Mouse (Mus musculus) hematopoietic stem cell, adult 5-6 weeks (primary cell): Measurements from ENCODE around the gene Strn3. TPM values are rescaled to one million over a fixed set of nuclear protein-coding genes. Genes with fewer than 3 reads are reported as not detected.

Experiments used
- ATAC-seq, 2 experiments: fragments of 125-278 bp in 1 of 2; replicated peaks in 1 of 2; 2 replicates each; pipeline ENCODE4 v1.8.0; 2016 to 2017; ENCODE audit warnings: inconsistent platforms in 2 of 2, mild to moderate bottlenecking in 2 of 2, moderate number of reproducible peaks in 2 of 2, low read depth in 1 of 2, moderate TSS enrichment in 1 of 2; ENCODE audit not compliant: low FRiP score in 2 of 2, poor library complexity in 2 of 2, severe bottlenecking in 2 of 2, insufficient read depth in 1 of 2, low TSS enrichment in 1 of 2
- total RNA-seq: library from RNA; stranded (forward); fragments of 172-1452, 232-1000 nt; gene quantifications from 2 replicates; pipeline ENCODE4 v1.2.3, GENCODE M21; 2017

Gene Strn3
- total RNA-seq = 89.7 and 89.9 TPM in 2 replicates

DNA sequence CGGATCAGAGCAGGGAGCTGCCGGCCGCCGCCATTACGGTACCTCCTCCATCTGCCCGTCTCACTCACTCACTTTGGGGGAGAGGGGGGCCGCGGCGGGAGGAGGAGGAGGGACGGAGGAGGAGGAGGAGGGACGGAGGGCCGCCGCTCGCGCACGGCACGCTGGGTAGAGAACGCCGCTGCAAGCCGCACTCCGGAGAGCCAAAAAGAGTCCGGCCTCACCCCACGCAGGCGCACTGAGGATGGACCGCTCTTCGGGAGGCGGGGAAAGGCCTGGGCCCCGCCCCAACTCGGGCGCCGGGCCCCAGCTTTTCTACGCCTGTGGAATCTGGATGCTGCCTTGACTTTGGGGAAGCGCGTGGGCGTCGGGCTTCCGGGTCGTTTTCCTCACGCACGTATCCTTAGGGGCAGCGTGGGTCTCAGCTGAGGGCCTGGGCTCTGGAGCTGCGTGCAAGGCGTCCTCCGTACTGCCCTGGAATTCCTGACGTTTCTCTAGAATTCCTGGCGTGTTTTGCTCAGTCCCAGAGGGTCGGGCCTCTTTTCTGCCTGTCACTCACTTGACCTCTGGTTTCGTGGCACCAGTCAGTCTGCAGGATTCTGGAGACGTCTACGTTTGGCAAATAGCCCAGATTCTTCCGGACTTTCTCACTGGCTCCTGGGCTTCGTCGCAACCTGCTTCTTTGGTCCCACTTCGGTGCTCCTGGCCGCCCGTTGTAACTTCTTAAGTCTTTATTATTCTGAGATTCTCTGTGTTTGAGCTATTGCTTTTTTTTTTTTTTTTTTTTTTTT, at the start of gene Strn3:
Gene Strn3 (minus strand): TSS at position 53 of the 788 bp plus-strand sequence.
- ATAC-seq = peak; percentile 89 to 91

DNA sequence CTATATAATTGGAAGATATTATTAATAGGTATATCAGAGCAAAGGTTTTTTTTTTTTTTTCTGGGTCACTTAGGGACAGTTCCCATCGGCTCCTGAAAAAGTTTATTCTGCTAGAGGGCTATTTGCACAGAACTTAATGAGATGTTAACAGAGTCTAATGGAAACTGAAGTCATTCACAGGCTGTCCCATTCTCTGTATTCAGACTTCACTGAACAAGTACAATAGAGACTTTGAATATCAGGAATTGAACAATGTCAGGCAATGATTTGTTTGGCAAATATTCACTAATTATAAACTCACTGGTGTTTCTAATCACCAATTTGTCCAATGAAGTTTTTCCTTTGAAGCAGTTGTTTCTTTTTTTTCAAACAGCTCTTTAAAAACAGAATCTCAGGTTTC, 45.1 kb upstream of the Strn3 start:
- ATAC-seq = no peak

DNA sequence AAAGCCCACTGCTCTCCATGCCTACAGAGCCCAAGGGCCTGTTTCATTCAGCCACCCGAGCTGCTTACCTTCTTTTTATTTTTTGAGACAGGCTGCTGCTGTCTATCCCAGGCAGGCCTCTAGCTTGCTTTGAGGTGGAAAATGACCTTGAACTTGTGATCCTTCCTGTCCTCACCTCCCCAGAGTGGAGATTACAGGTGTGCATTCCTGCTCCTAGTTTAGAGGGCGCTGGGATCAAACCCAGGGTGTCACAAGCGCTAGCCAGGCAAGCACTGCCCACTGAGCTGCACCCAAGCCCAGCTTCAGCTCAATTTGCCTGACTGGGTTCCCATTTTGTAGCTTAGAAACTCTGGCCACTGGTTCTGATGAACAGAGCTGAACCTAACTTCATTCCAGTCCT, 44.7 kb upstream of the Strn3 start:
- no peak for ATAC-seq

DNA sequence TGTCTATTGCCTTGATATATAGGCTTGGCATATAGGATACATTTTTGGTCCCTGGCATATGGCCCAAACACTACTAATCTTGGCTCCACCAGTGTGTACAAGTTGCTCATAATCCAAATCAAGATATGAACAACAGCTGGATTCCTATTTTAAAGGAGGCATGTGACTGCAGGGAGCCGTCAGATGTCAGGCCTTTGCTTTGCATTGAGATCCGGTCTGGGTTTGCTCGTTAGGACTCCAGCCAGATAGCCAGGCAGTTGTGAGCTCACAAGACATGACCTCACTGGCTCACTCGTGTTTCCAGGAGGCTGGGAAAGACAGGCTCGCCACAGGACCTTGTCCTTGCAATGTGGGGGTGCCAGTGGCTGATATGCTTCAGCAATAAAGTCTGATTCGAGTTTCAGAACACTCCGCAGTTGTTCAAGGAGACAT, 44.2 kb upstream of the Strn3 start:
- ATAC-seq = no peak

DNA sequence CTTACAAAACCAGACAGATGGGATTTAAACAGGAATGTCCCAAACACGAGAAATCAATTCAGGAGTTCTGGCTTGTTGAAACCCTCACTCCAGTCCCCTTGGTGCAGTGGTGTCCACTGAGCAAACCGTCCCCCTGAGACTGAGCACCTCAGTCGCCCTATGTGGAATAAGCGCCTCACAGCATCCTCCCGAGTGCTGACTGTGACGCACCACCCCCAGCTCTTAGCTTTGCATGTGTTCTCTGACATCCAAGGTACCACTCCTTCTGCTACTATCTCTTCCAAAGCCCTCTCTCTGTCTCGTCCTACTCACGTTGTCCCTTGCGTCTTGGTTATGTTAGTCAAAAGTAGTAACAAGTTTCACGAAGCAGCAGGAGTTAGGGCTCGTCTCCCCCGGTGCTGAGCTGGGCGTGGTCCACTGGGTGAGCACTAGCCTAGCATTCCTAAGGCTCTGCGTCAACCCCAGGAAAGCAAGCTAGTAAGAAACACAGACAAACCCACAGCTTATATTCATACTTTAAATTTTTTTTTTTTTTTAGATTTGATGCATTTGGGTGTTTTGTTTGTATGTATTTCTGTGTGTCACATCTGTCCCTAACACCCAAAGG, 43.0 kb upstream of the Strn3 start:
- no peak for ATAC-seq

DNA sequence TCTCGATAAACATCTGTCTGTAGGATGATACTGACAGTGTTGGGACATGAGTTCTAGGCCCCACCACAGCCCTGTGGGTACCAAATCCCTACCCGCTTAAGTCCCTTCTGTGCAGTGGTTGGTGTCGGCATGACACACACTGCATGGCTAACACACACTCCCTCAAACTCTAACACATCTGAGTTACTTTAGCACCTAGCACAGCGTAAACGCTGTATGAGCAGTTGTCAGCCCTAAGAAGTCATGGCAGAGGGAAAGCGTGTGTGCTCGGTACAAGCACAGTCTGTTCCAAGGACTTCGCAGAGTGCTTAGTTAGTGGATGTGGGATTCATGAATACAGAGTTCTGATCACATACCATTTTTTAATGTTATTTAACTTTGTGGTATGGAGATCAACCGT, 38.1 kb upstream of the Strn3 start:
- ATAC-seq = no peak

DNA sequence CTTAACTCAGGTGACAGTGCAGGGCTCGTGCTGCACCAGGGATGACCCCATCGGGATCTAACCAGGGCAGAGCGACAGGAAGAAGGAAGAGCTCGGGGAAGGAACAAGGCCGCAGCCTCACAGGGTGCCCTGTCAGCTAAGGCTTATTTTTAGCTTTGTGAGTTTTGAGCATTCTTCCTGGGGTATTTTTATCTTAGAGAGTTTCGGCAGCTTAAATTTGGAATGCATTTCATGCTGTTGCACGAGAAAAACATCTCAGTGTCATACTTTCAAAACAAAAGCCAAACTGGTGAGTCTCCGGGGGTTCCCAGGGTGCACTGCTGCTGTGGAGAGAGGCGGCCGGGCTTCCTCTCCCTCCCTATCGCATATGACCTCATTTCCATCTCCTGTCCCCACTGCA, 37.4 kb upstream of the Strn3 start:
- ATAC-seq = no peak

DNA sequence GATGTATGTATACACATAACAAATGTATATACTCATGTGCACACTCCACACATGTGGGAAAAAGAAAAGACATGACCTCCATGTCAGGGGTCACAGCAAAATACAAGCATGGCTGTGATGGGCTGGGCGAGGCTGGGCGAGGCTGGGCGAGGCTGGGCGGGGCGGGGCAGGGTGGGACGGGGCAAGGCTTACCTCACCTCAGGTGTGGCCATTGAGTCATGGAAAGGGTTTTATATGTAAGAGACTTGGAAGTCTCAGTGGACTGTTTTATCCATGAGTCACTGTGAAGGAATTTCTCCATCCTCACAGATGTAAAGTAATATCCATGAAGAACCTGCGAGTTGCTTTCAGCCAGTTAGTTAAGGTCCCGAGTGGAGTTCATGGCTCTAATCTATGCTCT, 30.1 kb upstream of the Strn3 start:
- no peak for ATAC-seq

DNA sequence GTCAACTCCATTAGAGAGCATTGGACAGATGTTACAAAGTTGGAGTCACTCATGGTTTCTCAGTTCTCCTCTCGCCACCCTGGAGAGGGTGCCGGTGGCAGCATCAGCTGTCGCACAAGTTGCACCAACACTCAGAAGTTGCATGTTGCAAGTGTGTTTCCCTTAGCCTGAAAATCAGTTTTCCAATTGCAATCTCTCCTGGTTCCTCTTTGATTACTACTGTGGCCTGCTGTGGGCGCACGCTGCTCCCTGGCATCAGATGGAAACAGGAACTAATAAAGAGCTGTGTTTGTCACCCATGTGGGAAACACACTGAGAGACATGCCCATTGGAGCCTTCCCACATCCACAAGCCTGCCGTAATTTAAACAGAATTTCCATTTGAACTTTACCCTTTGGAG, 26.9 kb upstream of the Strn3 start:
- peak; percentile 56 to 62; a peak in 2 of 4 replicates for ATAC-seq

DNA sequence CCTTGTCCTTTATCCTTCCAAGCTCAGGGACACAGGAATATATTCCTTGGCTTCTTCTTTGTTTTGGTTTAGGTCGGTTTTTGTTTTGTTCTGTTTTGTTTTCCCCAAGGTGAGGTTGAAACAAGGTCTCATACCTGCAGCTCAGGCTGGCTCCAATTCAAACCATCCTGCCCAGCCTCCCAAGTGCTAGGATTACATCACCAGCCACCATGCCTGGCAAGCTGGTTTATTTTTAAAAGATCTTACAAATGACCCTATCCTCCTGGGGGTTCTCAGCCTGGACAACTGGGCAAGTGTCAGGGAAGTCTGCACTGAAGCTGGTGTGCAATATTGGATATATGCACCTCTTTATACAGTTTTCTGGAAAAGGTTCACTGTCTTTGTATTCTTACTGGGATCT, 21.0 kb upstream of the Strn3 start:
- ATAC-seq = no peak

DNA sequence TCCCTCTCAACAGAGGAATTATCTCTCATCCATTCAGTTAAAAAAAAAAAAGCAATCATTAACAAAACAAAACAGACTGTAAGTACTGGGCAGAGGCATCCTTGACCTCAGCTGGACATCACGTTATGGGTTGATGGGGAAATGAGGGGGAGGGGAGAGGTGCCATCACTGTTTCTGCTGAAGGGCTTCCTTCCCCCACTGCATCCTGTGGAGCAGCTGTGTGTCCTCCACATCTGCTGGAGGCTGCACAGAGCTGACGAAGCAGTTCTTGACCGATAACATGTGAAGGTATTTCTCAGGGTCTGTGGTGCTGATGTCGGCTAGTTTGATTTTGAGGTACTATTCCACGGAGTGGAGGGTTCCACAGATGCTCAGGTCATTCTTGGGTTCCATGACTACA, 18.5 kb upstream of the Strn3 start:
- no peak for ATAC-seq

DNA sequence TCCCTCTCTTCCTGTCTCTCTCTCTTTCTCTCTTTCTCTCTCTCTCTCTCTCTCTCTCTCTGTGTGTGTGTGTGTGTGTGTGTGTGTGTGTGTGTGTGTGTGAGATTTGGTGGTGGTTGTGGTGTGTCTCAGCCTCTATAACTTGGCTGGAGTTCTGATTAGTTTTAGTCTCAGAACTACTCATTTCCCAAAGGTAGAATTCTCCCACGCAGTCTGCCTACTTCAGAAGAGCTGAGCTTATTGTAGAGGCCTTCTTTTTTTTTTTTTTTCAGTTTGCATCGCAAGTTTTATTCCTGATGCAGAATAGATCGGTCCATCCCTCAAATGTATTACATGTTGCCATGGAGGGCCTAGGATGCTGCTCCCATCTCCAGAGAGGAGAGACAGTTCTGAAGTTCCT, 18.0 kb upstream of the Strn3 start:
- no peak for ATAC-seq

DNA sequence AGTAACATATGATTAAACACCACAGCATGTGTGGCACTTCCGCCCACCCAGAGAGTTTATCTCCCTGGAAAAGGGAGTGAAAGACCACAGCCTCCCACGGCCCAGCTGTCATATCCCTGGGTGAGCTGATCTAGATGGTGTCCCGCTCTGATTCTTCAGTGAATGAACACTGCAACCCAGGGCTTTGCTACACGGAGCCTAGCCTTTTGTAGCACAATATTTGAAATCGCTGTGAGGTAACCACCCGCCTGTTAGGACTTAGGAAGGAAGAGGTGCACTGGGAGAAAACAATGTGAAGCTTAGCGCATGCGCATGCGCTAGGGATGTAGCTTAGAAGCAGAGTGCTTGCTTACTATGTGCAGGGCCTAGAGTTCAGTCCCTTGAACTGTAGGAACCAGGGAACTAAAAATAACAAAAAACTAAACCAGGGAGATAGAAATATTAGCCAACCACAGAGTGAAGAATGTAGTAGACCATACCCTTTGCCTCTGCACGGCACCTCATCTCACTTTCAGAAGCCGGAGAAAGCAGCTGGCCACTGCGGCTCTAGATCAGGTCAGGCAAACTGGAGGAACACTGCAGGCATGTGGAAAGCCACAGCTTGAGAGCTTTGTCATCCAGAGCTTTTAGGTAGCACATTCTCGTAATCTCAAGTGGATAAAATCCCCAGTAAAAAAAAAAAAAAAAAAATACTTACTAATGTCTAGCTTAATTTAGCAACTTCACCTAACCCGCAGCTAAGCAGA, 17.4 kb upstream of the Strn3 start:
- peak; percentile 50 to 60; a peak in 2 of 4 replicates for ATAC-seq

DNA sequence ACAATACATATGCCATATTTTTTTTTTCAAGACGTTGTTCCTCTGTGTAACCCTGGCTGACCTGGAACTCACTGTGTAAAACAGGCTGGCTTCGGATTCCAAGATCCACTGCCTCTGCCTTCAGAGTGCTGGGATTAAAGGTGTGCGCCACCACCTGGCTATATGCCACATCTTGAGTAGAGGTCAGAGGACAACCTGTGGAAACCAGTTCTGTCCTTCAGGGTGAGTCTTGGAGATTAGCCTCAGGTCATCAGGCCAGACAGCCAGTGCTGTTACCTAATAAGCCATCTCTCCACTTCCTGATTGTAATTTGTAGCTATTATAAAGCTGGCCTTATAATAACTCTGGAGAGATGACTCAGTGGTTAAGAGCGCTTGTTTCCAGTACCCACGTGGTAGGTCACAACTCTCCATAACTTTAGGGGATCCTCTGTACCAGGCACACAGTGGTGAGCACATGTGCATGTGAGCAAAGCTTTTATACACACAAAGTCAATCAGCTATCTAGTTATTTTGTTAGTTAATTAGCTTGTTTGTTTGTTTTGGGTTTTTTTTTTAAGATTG, 15.1 kb upstream of the Strn3 start:
- ATAC-seq = no peak

DNA sequence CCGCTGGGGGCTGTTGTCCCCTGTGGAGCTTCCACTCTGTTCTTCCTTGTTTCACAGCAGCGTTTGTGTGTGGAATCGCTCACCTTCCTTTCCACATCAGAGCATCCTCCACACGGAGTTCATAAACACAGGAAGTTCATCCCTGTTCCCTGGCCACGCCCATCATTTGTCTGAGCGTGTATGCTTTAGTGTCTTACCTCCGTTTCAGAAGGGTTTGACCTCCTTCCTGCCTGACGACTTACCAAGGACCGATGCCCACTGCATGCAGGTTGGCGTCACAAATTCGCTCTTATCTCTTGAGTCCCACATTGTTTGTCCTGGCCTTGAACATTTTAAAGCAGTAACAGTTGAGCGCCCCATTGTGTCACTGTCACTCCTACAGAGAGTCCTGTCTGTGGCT, 14.1 kb upstream of the Strn3 start:
- ATAC-seq = no peak

DNA sequence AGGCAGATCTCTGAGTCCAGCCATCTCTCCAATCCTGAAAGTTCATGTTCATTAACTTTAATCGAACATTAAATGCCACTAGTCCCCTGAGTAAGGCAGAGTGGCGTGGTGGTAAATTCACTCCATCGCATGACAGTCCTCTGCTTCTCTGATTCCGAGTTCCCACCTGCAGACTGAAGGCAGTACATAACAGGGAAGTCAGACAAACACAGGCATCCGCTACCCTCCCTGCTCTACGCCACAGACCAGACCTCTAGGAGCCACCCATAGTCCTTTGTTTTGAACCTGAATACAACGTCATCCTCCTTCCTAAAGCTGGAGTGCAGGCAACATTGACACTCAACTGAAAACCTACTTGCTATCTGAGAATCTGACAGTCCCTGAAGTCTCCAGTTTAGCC, 12.9 kb upstream of the Strn3 start:
- ATAC-seq = peak; percentile 46 to 60

DNA sequence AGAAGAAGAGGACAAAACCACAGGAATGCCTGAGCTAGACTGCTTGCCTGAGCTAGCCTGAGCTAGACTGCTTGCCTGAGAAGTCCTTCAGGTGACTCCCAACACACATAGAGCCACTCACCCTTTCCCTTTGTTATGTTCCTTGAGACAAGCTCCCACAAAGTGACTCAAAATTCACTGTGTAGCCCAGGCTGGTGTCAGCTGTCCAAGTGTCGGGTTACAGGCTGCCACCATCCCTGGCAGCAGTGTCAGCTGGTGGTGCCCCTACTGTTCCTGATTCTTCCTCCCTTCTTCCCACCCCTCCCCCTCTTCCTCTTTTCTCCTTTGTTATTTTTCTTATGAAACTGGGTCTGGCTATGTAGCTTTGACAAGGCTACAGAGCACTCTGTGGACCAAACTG, 12.2 kb upstream of the Strn3 start:
- peak; percentile 81 to 84 for ATAC-seq

DNA sequence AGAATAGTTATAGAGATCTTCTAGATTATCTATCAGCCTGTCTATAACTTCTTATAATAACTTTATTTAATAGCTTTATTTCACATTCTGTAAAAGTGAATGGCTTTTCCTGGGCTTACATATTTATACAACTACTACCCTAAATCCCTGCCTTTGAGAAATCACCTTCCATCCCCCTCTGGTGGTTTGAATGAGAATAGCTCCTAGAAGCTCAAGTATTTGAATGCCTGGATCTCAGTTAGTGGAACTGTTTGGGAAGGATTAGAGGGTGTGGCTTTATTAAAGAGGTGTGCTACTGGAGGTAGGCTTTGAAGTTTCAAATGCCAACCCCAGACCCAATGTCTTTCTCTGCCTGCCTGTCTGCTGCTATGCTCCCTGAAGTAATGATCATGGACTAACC, 10.0 kb upstream of the Strn3 start:
- no peak for ATAC-seq
